Comparison of ENCODE assay signal across 24 mouse cellular contexts in genomic region chr3:145146871-145147270, GRCm38 (mm10). TPM values are rescaled to one million over a fixed set of nuclear protein-coding genes. Genes with fewer than 3 reads are reported as not detected.
DNase-seq lines count a peak whose midpoint lies in the region; ATAC-seq and TF ChIP-seq lines count a peak whose summit lies in the region.
"Had no signal": no experiment of that assay in that cellular context is flagged by ENCODE, and none has a peak within 500 bp of the region (broad histone marks: within the 10 kb centered on the region; RNA-seq: fewer than 3 reads in every experiment).

No protein-coding gene starts in this region.

- TF ChIP-seq CTCF in intestine, postnatal 0 days (IDR thresholded peaks at IDR 0.05; ENCODE audit: low read depth) = no peak

- no peaks in the 10 kb centered on the region for H3K9me3 ChIP-seq in neural tube, embryonic 12.5 days
- H3K9me3 ChIP-seq in intestine, embryonic 15.5 days = no peaks in the 10 kb centered on the region
- no peaks in the 10 kb centered on the region for H3K9me3 ChIP-seq in intestine, postnatal 0 days (ENCODE audit: control insufficient read depth)
- H3K9me3 ChIP-seq: embryonic facial prominence, embryonic 10.5 days; embryonic facial prominence, embryonic 12.5 days; forebrain, embryonic 12.5 days; G1E had no signal

- no peak overlapping the region for H3K27ac ChIP-seq in neural tube, embryonic 12.5 days
- no peak overlapping the region for H3K27ac ChIP-seq in intestine, embryonic 15.5 days
- H3K27ac ChIP-seq in intestine, postnatal 0 days (ENCODE audit: low read depth, low read length) = no peak overlapping the region
- H3K27ac ChIP-seq: embryonic facial prominence, embryonic 10.5 days; embryonic facial prominence, embryonic 12.5 days; forebrain, embryonic 12.5 days had no signal

- peaks cover 21% of the 10 kb centered on the region for H3K36me3 ChIP-seq in neural tube, embryonic 12.5 days
- H3K36me3 ChIP-seq in intestine, embryonic 15.5 days = no peaks in the 10 kb centered on the region
- H3K36me3 ChIP-seq in intestine, postnatal 0 days (ENCODE audit: control insufficient read depth, insufficient read depth) = 0 out of 2 replicates have a peak, but pooled peaks cover 5% of the 10 kb centered on the region

- no peak overlapping the region for H3K4me3 ChIP-seq in neural tube, embryonic 12.5 days
- no peak overlapping the region for H3K4me3 ChIP-seq in intestine, embryonic 15.5 days (replicated peaks)
- H3K4me3 ChIP-seq in intestine, postnatal 0 days (ENCODE audit: low read depth, low read length) = no peak overlapping the region
- H3K4me3 ChIP-seq: embryonic facial prominence, embryonic 10.5 days; embryonic facial prominence, embryonic 12.5 days; forebrain, embryonic 12.5 days had no signal

- 93% methylated on average over 9 of the region's 9 CpGs for whole genome bisulfite sequencing in neural tube, embryonic 12.5 days
- WGBS in intestine, embryonic 15.5 days = 78% methylated on average over 9 of the region's 9 CpGs
- WGBS in intestine, postnatal 0 days = 56% methylated on average over 9 of the region's 9 CpGs

- no peak for DNase-seq in neural tube, embryonic 10.5 days (ENCODE audit: extremely low spot score, low spot score)
- DNase-seq in urinary bladder, postnatal 4 days (ENCODE audit: low spot score in 2 of 2) = no peak
- DNase-seq: adrenal gland, adult 8-10 months; adrenal gland, postnatal 14 days; adrenal gland, postnatal 36 days; B cell, adult 2 months; cerebellum, adult 11-12 months; cerebellum, adult 2 months; cerebellum, adult 9-10 months; cerebellum, postnatal 25 days had no signal

- no peak overlapping the region for H3K9ac ChIP-seq in neural tube, embryonic 12.5 days
- no peak overlapping the region for H3K9ac ChIP-seq in intestine, embryonic 15.5 days
- no peak overlapping the region for H3K9ac ChIP-seq in intestine, postnatal 0 days (ENCODE audit: low read depth, low read length)
- H3K9ac ChIP-seq: embryonic facial prominence, embryonic 12.5 days; forebrain, embryonic 12.5 days had no signal

- ATAC-seq in neural tube, embryonic 12.5 days (ENCODE audit: low FRiP score, low read depth) = 0 out of 2 replicates have a peak, but pooled peaks have one; percentile 10
- ATAC-seq in intestine, embryonic 15.5 days = peak; percentile 31; the same call in 1 of the 2 replicates
- ATAC-seq in intestine, postnatal 0 days = peak; percentile 82
- ATAC-seq: activated CD4-positive, CD25-positive, alpha-beta regulatory T cell, adult 4 months; CD4-positive, CD25-positive, alpha-beta regulatory T cell, adult 4 months; forebrain, embryonic 14.5 days; forebrain, embryonic 16.5 days; Patski had no signal

- H3K4me1 ChIP-seq in neural tube, embryonic 12.5 days = no peaks in the 10 kb centered on the region
- H3K4me1 ChIP-seq in intestine, embryonic 15.5 days (replicated peaks) = no peaks in the 10 kb centered on the region
- no peaks in the 10 kb centered on the region for H3K4me1 ChIP-seq in intestine, postnatal 0 days (replicated peaks; ENCODE audit: control insufficient read depth, insufficient read depth, low read length)
- H3K4me1 ChIP-seq: embryonic facial prominence, embryonic 10.5 days; embryonic facial prominence, embryonic 12.5 days; forebrain, embryonic 12.5 days had no signal

- H3K27me3 ChIP-seq in neural tube, embryonic 12.5 days (replicated peaks) = no peaks in the 10 kb centered on the region
- H3K27me3 ChIP-seq in intestine, embryonic 15.5 days (replicated peaks) = no peaks in the 10 kb centered on the region
- H3K27me3 ChIP-seq in intestine, postnatal 0 days (replicated peaks; ENCODE audit: control insufficient read depth, insufficient read depth, low read length) = no peaks in the 10 kb centered on the region
- H3K27me3 ChIP-seq: CH12.LX; embryonic facial prominence, embryonic 12.5 days; forebrain, embryonic 12.5 days; Patski had no signal

- no peak overlapping the region for H3K4me2 ChIP-seq in neural tube, embryonic 12.5 days (replicated peaks)
- no peak overlapping the region for H3K4me2 ChIP-seq in intestine, embryonic 15.5 days (replicated peaks)
- H3K4me2 ChIP-seq in intestine, postnatal 0 days (replicated peaks; ENCODE audit: low read depth) = no peak overlapping the region
- H3K4me2 ChIP-seq: embryonic facial prominence, embryonic 12.5 days; forebrain, embryonic 12.5 days had no signal

RNA-seq across cellular contexts. Expression of gene Odf2l, which starts 28.5 kb away (rescaled TPM):
- 21.6 and 25.1 TPM in 2 replicates for polyA plus RNA-seq in neural tube, embryonic 12.5 days (2016; fragmentation: Nextera tagmentation; extraction: Ambion mirVana)
- 14.2 and 18.1 TPM in 2 replicates for polyA plus RNA-seq in intestine, embryonic 15.5 days (2015; fragmentation: Nextera tagmentation; extraction: Ambion mirVana)
- polyA plus RNA-seq in intestine, postnatal 0 days (2015; fragmentation: Nextera tagmentation; extraction: Ambion mirVana) = 11.4 and 14.6 TPM in 2 replicates

RNA-seq across cellular contexts. Expression of gene Clca2, which starts 47.6 kb away (rescaled TPM):
- 0.16 and 0.18 TPM in 2 replicates for polyA plus RNA-seq in neural tube, embryonic 12.5 days (2016; fragmentation: Nextera tagmentation; extraction: Ambion mirVana)
- polyA plus RNA-seq in intestine, embryonic 15.5 days (2015; fragmentation: Nextera tagmentation; extraction: Ambion mirVana) = 0.35 and 0.50 TPM in 2 replicates
- 0.47 and 0.51 TPM in 2 replicates for polyA plus RNA-seq in intestine, postnatal 0 days (2015; fragmentation: Nextera tagmentation; extraction: Ambion mirVana)
- polyA plus RNA-seq: activated CD4-positive, CD25-positive, alpha-beta regulatory T cell, adult 4 months; CD4-positive, CD25-positive, alpha-beta regulatory T cell, adult 4 months; cerebellum, adult 2 months; cortical plate, adult 2 months; G1E had no signal

Comparison
In these comparisons a context has a peak if more than half of its experiments do, and no peak if none do; other contexts are left out.
1. ATAC-seq: peak in every context shown above with its lines; median percentile 82 in intestine, postnatal 0 days; 31 in intestine, embryonic 15.5 days; 10 in neural tube, embryonic 12.5 days.